Mouse (Mus musculus) lung, postnatal 0 days (tissue): ENCODE data around the gene Clic1. TPM values are rescaled to one million over a fixed set of nuclear protein-coding genes. Genes with fewer than 3 reads are reported as not detected.
A peak's percentile ranks its signal among the peaks of the same experiment; 100 is the strongest.

Source experiments
- ATAC-seq: fragments of 200-750 bp; cut with Nextera tagmentation; 2 replicates; pipeline ENCODE4 v1.8.0; 2017; ENCODE audit warnings: moderate library complexity
- DNase-seq: peaks from one replicate; pipeline ENCODE4 v3.0.0-alpha.2; 2016; ENCODE audit warnings: low spot score
- H3K27ac ChIP-seq: fragments of 300-500 bp; sonication (generic); 2 replicates; pipeline ENCODE4 v1.5.1; 2014; ENCODE audit warnings: antibody characterized with exemption, mild to moderate bottlenecking, low read length, mixed read lengths
- H3K27me3 ChIP-seq: fragments of 300-500 bp; sonication (generic); replicated peaks from 2 replicates; pipeline ENCODE4 v1.6.1; 2014; ENCODE audit warnings: low read length, mixed read lengths; ENCODE audit not compliant: insufficient read depth
- H3K36me3 ChIP-seq: fragments of 300-500 bp; sonication (generic); 2 replicates; pipeline ENCODE4 v1.6.1; 2014; ENCODE audit warnings: low read length, mixed read lengths; ENCODE audit not compliant: insufficient read depth
- H3K4me1 ChIP-seq: fragments of 300-500 bp; sonication (generic); 2 replicates; pipeline ENCODE4 v1.6.1; 2014; ENCODE audit warnings: antibody characterized with exemption, low read depth, low read length, mixed read lengths; ENCODE audit not compliant: insufficient read depth
- H3K4me2 ChIP-seq: fragments of 300-500 bp; sonication (generic); replicated peaks from 2 replicates; pipeline ENCODE4 v1.6.1; 2014; ENCODE audit warnings: low read depth, mild to moderate bottlenecking, low read length, moderate library complexity, mixed read lengths
- H3K4me3 ChIP-seq: fragments of 300-500 bp; sonication (generic); 2 replicates; pipeline ENCODE4 v1.5.1; 2014; ENCODE audit warnings: low read depth, low read length
- H3K9ac ChIP-seq: fragments of 300-500 bp; sonication (generic); replicated peaks from 2 replicates; pipeline ENCODE4 v1.6.1; 2014; ENCODE audit warnings: low read depth, mild to moderate bottlenecking
- H3K9me3 ChIP-seq: fragments of 300-500 bp; sonication (generic); 2 replicates; pipeline ENCODE4 v1.6.1; 2016; ENCODE audit warnings: low read length, mixed read lengths
- CTCF ChIP-seq: IDR thresholded peaks from 2 replicates; pipeline ENCODE4 v1.5.1; 2016; ENCODE audit warnings: antibody characterized with exemption, mild to moderate bottlenecking
- EP300 ChIP-seq: IDR thresholded peaks from 2 replicates; pipeline ENCODE4 v1.6.1; 2016; ENCODE audit warnings: antibody characterized with exemption, mild to moderate bottlenecking, control low read depth
- WGBS: fragments of 180-500 bp; shearing (Covaris S2); extraction: QIAGEN DNeasy Blood & Tissue Kit; methylation state at CpG from one replicate; pipeline ENCODE4 v1.1.7; 2014; 5-methylcytosine and 5-hydroxymethylcytosine counted together
- polyA plus RNA-seq: library from polyadenylated mRNA; unstranded; fragments of >200 nt; fragmentation: Nextera tagmentation; extraction: Ambion mirVana; gene quantifications from 2 replicates; pipeline ENCODE4 v1.2.1, GENCODE M21; 2015

Clic1 gene
- polyA plus RNA-seq, 1 experiment from 2014 or later: 355 TPM

DNA sequence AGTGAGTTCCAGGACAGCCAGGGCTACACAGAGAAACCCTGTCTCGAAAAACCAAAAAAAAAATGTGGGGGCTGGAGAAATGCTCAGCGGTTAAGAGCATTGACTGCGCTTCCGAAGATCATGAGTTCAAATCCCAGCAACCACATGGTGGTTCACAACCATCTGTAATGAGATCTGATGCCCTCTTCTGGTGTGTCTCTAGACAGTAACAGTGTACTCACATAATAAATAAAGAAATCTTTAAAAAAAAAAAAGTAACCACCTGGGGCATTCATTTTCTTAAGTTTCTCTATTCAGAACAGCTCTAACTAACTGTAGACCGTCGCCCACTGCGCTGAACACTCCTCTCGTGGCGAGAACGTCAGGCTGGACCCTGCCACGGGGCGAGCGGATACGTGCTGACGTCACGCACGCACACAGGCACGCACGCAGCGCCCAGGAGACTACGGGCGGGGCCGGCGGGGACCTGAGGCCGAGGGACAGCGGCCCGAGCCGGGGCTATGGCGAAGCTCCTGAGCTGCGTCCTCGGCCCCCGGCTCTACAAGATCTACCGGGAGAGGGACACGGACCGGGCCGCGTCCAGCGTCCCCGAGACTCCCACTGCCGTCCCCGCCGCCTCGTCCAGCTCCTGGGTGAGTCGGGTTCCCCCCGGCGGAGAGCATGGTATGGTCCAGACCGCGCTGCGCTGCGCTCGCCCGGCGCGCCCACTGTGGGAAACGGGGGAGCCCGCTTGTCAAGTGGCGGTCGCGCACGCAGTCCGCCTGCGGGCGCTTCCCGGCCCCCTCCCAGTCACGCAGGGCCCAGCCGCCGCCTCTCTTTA is 39.3 kb downstream of the Clic1 start, which contains the start of gene Abhd16a:
TSS of gene Abhd16a (plus strand) at position 439 of the 820 bp plus-strand sequence.
- no peaks in the 10 kb centered on the region for H3K9me3 ChIP-seq
- H3K27me3 ChIP-seq: no peaks in the 10 kb centered on the region
- DNase-seq: peak; percentile 98
- 3% methylated on average over 59 of the region's 67 CpGs for WGBS
- H3K4me3 ChIP-seq: peak within 1 kb of the TSS; percentile 72
- H3K27ac ChIP-seq: peak within 1 kb of the TSS; percentile 99
- peaks cover 14% of the 10 kb centered on the region; the same call in 1 of the 2 replicates for H3K36me3 ChIP-seq
- TF ChIP-seq CTCF (peak; percentile 47), EP300 (0 out of 2 replicates have a peak, but pooled peaks have one; percentile 9)
- peak within 1 kb of the TSS; percentile 59 for H3K4me2 ChIP-seq
- peak; percentile 99 for ATAC-seq
- H3K9ac ChIP-seq: peak within 1 kb of the TSS; percentile 89
- no peaks in the 10 kb centered on the region for H3K4me1 ChIP-seq

DNA sequence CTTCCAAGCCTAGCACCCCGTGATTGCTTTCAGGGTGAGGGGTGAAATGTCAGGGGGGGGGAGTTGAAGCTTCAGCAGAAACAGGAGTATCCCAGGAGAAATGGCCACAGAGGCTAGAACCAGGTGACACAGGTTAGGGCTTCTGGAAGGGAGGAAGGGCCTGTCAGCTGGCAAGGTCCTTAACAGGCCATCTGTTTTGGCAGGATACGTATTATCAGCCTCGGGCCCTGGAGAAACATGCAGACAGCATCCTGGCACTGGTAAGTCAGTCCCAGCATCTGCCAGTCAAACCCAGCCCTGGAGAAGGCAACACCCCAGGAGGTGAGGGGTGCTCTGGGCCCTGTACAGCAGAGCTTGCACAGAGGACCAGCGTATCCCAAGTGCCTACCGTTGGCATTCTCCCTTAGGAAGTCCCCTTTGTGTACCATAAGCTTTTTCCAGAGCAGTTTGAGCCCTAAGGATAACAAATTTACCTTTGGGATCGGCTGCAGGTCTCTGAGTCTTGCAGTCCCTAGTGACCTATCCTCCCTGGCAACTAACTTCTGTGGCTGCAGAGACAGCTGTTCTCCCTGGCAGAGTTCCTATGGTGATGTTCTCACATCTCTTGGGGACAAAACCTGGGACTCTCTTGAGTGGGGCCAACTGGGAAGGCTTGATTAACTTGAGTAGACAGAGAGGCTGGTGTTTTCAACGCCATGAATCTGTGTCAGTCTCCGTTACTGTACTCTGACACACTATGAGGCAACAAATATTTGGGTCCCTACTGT is 40.6 kb downstream of the Clic1 start:
- DNase-seq: no peak
- 56% methylated on average over 8 of the region's 8 CpGs for WGBS

DNA sequence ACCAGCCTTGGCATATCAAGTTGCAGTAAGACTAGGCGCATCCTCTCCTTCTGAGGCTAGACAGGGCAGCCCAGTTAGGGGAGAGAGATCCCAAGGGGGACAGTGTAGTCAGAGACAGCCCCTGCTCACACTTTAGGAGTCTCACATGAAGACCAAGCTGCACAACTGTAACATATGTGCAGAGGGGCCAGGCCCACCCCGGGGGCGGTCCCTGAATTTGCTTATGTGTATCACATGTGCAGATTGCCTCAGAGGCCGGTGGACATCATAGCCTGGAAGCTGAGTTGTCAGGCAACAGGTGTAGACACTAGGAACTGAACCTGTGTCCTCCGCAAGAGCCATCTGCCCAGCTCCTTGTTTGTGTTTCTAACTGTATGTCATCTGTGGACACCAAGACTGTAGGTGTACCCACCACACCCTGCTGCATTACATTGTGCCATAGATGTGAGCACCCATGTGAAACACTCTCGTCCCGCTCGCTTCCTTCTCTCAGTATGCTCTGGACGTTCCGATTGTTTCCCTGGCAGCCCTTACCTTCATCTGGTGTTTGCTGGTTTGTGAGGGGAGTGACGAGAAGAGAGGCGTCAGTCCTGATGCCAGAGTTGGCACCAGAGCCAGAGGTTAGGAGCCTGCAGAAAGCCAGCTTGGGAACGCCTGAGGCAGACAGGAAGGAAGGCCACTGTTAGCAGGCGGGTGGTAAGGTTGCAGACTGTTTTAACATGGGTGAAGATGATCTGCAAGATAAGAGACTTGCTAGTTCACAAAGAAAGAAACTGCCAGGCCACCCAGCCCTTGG is 42.8 kb downstream of the Clic1 start:
- no peak for TF ChIP-seq EP300
- no peak for TF ChIP-seq CTCF
- H3K27ac ChIP-seq: no peak overlapping the region
- no peak overlapping the region for H3K4me3 ChIP-seq
- no peak for ATAC-seq
- peaks cover 29% of the 10 kb centered on the region for H3K36me3 ChIP-seq
- WGBS: 88% methylated on average over 14 of the region's 14 CpGs
- H3K4me1 ChIP-seq: no peaks in the 10 kb centered on the region
- no peak overlapping the region for H3K9ac ChIP-seq
- H3K9me3 ChIP-seq: no peaks in the 10 kb centered on the region
- H3K4me2 ChIP-seq: no peak overlapping the region
- no peaks in the 10 kb centered on the region for H3K27me3 ChIP-seq
- no peak for DNase-seq

More for the DNA sequence above, 40.6 kb downstream of the Clic1 start:
- Histone ChIP-seq H3K9ac (peak overlapping the region; percentile 89; the same call in 1 of the 2 replicates), H3K27me3 (no peaks in the 10 kb centered on the region), H3K9me3 (no peaks in the 10 kb centered on the region), H3K36me3 (peaks cover 14% of the 10 kb centered on the region; the same call in 1 of the 2 replicates), H3K4me2 (peak overlapping the region; percentile 59), H3K4me1 (no peaks in the 10 kb centered on the region), H3K4me3 (peak overlapping the region; percentile 72), H3K27ac (0 out of 2 replicates have a peak overlapping the region, but pooled peaks have one; percentile 99)
- no peak for ATAC-seq
- TF ChIP-seq CTCF: no peak

DNA sequence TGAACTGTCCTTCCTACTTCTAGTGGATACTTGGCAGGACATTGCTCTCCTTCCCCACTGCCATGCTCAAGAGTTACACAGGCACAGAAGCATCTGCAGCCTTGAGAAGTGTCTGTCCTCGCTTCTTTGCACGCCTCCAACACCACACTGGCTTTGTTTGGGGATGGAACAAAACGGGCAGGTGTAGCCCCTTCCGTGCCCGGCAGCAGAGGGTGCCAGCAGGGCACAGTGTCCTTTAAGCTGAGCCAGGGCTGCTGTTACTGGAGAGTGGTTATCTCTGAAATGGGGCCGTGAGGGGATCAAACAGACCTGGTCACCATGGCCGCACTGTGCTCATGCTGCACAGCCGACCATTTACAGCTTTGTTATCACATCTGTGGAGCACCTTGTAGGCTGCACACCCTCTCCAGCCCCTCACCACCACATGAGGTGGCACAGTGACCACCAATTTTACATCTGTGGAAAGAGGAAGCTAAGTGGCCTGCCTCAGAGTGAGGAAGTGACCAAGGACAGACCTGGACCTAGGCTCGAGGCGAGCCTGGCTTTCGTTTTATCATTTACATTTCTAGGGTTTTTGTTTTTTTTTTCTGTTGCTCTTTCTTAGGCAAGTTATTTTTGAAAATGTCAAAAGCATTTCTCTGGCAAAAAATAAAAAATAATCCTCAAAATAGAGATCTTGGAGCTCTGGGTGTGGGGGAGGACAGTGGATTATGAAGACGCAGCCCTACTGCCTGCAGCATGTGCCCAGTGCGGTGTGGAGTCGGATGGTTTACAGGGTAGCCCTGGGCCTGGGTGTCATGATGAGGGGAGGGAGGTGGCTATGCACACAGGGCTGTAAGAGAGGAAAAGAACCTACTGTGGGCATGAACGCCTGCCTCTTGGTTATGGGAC is 45.0 kb downstream of the Clic1 start:
- Histone ChIP-seq H3K36me3 (peaks cover 39% of the 10 kb centered on the region), H3K27me3 (no peaks in the 10 kb centered on the region), H3K4me3 (no peak overlapping the region), H3K9ac (no peak overlapping the region), H3K4me1 (no peaks in the 10 kb centered on the region), H3K4me2 (no peak overlapping the region), H3K9me3 (no peaks in the 10 kb centered on the region), H3K27ac (no peak overlapping the region)
- no peak for TF ChIP-seq EP300
- no peak for TF ChIP-seq CTCF
- ATAC-seq (no peak), DNase-seq (no peak)
- 83% methylated on average over 15 of the region's 15 CpGs for WGBS

DNA sequence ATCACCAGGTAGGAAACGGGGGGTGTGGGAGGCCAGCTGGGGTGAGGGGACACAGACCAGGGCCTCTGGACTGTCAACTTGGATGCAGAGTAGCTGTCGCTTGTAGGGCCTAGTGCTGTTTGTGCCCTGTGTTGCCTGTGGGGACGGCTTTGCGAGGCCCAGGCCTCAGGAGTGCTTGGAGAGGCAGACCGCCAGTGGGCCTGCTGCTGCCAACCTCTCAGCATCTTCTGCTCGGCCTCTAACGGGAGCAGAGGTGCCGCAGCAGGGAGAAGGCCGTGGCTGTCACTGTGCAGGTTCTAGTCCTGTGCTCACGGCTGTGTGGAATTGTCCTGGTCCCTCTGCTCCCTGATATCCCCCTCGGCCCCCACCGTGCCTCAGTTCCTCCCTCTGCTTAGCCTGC is 46.8 kb downstream of the Clic1 start:
- WGBS: 88% methylated on average over 11 of the region's 12 CpGs

More for the DNA sequence above, 46.8 kb downstream of the Clic1 start:
- ATAC-seq (no peak), DNase-seq (no peak)
- Histone ChIP-seq H3K27me3 (no peaks in the 10 kb centered on the region), H3K4me1 (no peaks in the 10 kb centered on the region), H3K9me3 (no peaks in the 10 kb centered on the region), H3K36me3 (peaks cover 41% of the 10 kb centered on the region), H3K9ac (no peak overlapping the region), H3K27ac (no peak overlapping the region), H3K4me3 (no peak overlapping the region), H3K4me2 (no peak overlapping the region)
- TF ChIP-seq EP300 (no peak), CTCF (no peak)
